Mouse (Mus musculus) lung, embryonic 15.5 days (tissue): ENCODE measurements around the gene Arhgef38. TPM values are rescaled to one million over a fixed set of nuclear protein-coding genes. Genes with fewer than 3 reads are reported as not detected.
A peak's percentile ranks its signal among the peaks of the same experiment; 100 is the strongest.

ENCODE experiments used
- ATAC-seq: fragments of 200-750 bp; cut with Nextera tagmentation; 2 replicates; pipeline ENCODE4 v1.8.0; 2017; ENCODE audit warnings: moderate number of reproducible peaks, borderline replicate concordance; ENCODE audit not compliant: low FRiP score, low TSS enrichment; ENCODE audit errors: extremely low read depth
- H3K27ac ChIP-seq: fragments of 300-500 bp; sonication (generic); 2 replicates; pipeline ENCODE4 v1.5.1; 2015; ENCODE audit warnings: moderate library complexity, mild to moderate bottlenecking, inconsistent platforms
- H3K27me3 ChIP-seq: fragments of 300-500 bp; sonication (generic); 2 replicates; pipeline ENCODE4 v1.6.1; 2015; ENCODE audit warnings: inconsistent platforms
- H3K36me3 ChIP-seq: fragments of 300-500 bp; sonication (generic); 2 replicates; pipeline ENCODE4 v1.6.1; 2015; ENCODE audit warnings: inconsistent platforms
- H3K4me1 ChIP-seq: fragments of 300-500 bp; sonication (generic); 2 replicates; pipeline ENCODE4 v1.6.1; 2015; ENCODE audit warnings: inconsistent platforms
- H3K4me2 ChIP-seq: fragments of 300-500 bp; sonication (generic); 2 replicates; pipeline ENCODE4 v1.6.1; 2015; ENCODE audit warnings: inconsistent platforms, mild to moderate bottlenecking, moderate library complexity
- H3K4me3 ChIP-seq: fragments of 300-500 bp; sonication (generic); 2 replicates; pipeline ENCODE4 v1.5.1; 2015; ENCODE audit warnings: mild to moderate bottlenecking, inconsistent platforms
- H3K9ac ChIP-seq: fragments of 300-500 bp; sonication (generic); 2 replicates; pipeline ENCODE4 v1.6.1; 2015; ENCODE audit warnings: inconsistent platforms
- H3K9me3 ChIP-seq: fragments of 300-500 bp; sonication (generic); 2 replicates; pipeline ENCODE4 v1.6.1; 2016; ENCODE audit warnings: inconsistent platforms
- WGBS: fragments of 180-500 bp; shearing (Covaris S2); methylation state at CpG from one replicate; pipeline ENCODE4 v1.1.7; 2015; 5-methylcytosine and 5-hydroxymethylcytosine counted together
- polyA plus RNA-seq: library from polyadenylated mRNA; unstranded; fragments of >200 nt; fragmentation: Nextera tagmentation; extraction: Ambion mirVana; gene quantifications from 2 replicates; pipeline ENCODE4 v1.2.1, GENCODE M21; 2015

The Arhgef38 gene
- polyA plus RNA-seq, 1 experiment from 2014 or later: 1.1 TPM

- no peak overlapping the region for H3K9ac ChIP-seq
- no peak overlapping the region for H3K4me2 ChIP-seq
- ATAC-seq: no peak
- no peaks in the 10 kb centered on the region for H3K4me1 ChIP-seq
- H3K27ac ChIP-seq: no peak overlapping the region
- H3K9me3 ChIP-seq: no peaks in the 10 kb centered on the region
- no peak overlapping the region for H3K4me3 ChIP-seq
- 85% methylated on average over 4 of the region's 4 CpGs for WGBS
- peaks cover 33% of the 10 kb centered on the region for H3K36me3 ChIP-seq
- no peaks in the 10 kb centered on the region for H3K27me3 ChIP-seq
Observed at GRCm38 (mm10) chr3:133109844-133110243, 124.9 kb downstream of the Arhgef38 start.

- no peaks in the 10 kb centered on the region for H3K27me3 ChIP-seq
- 84% methylated on average over 4 of the region's 4 CpGs for WGBS
- H3K36me3 ChIP-seq: peaks cover 39% of the 10 kb centered on the region
- H3K4me2 ChIP-seq: no peak overlapping the region
- H3K9me3 ChIP-seq: no peaks in the 10 kb centered on the region
- no peaks in the 10 kb centered on the region for H3K4me1 ChIP-seq
- H3K9ac ChIP-seq: no peak overlapping the region
- H3K4me3 ChIP-seq: no peak overlapping the region
- H3K27ac ChIP-seq: no peak overlapping the region
- ATAC-seq: no peak
Observed at GRCm38 (mm10) chr3:133108731-133109130, 126.0 kb downstream of the Arhgef38 start.

GRCm38 (mm10) chr3:133104436-133104835 lies 130.3 kb downstream of the Arhgef38 start:
- WGBS: 82% methylated on average over 3 of the region's 3 CpGs
- Histone ChIP-seq H3K9ac (no peak overlapping the region), H3K9me3 (no peaks in the 10 kb centered on the region), H3K4me1 (no peaks in the 10 kb centered on the region), H3K27me3 (no peaks in the 10 kb centered on the region), H3K4me3 (no peak overlapping the region), H3K4me2 (no peak overlapping the region), H3K27ac (no peak overlapping the region), H3K36me3 (peaks cover 59% of the 10 kb centered on the region)
- no peak for ATAC-seq

- WGBS: 79% methylated on average over 3 of the region's 3 CpGs
- Histone ChIP-seq H3K27ac (no peak overlapping the region), H3K4me1 (no peaks in the 10 kb centered on the region), H3K36me3 (peaks cover 58% of the 10 kb centered on the region), H3K9me3 (no peaks in the 10 kb centered on the region), H3K4me3 (no peak overlapping the region), H3K27me3 (no peaks in the 10 kb centered on the region), H3K4me2 (no peak overlapping the region), H3K9ac (no peak overlapping the region)
- no peak for ATAC-seq
Observed at GRCm38 (mm10) chr3:133103768-133104167, 131.0 kb downstream of the Arhgef38 start.

GRCm38 (mm10) chr3:133098909-133099308 lies 135.8 kb downstream of the Arhgef38 start:
- ATAC-seq: no peak
- Histone ChIP-seq H3K9me3 (no peaks in the 10 kb centered on the region), H3K4me1 (0 out of 2 replicates have a peak, but pooled peaks cover 2% of the 10 kb centered on the region), H3K4me3 (no peak overlapping the region), H3K27me3 (no peaks in the 10 kb centered on the region), H3K27ac (no peak overlapping the region), H3K4me2 (no peak overlapping the region), H3K36me3 (peaks cover 39% of the 10 kb centered on the region), H3K9ac (no peak overlapping the region)
- WGBS: 73% methylated on average over 2 of the region's 2 CpGs

- Histone ChIP-seq H3K36me3 (peaks cover 33% of the 10 kb centered on the region), H3K27me3 (no peaks in the 10 kb centered on the region), H3K4me2 (no peak overlapping the region), H3K9me3 (no peaks in the 10 kb centered on the region), H3K9ac (no peak overlapping the region), H3K4me3 (no peak overlapping the region), H3K27ac (no peak overlapping the region), H3K4me1 (peaks cover 6% of the 10 kb centered on the region; the same call in 1 of the 2 replicates)
- ATAC-seq: no peak
- WGBS: 89% methylated on average over 4 of the region's 4 CpGs
Observed at GRCm38 (mm10) chr3:133098336-133098735, 136.4 kb downstream of the Arhgef38 start.

- H3K36me3 ChIP-seq: peaks cover 33% of the 10 kb centered on the region
- WGBS: 92% methylated on average over 6 of the region's 6 CpGs
Observed at GRCm38 (mm10) chr3:133097936-133098335, 136.8 kb downstream of the Arhgef38 start.

GRCm38 (mm10) chr3:133094305-133094704 lies 140.4 kb downstream of the Arhgef38 start:
- WGBS: 20% methylated on average over 1 of the region's 1 CpGs
- ATAC-seq: no peak
- peaks cover 14% of the 10 kb centered on the region for H3K36me3 ChIP-seq

More at GRCm38 (mm10) chr3:133097936-133098335, 136.8 kb downstream of the Arhgef38 start:
- H3K4me2 ChIP-seq: no peak overlapping the region
- no peaks in the 10 kb centered on the region for H3K27me3 ChIP-seq
- no peak overlapping the region for H3K27ac ChIP-seq
- peaks cover 10% of the 10 kb centered on the region; the same call in 1 of the 2 replicates for H3K4me1 ChIP-seq
- H3K9ac ChIP-seq: no peak overlapping the region
- no peak for ATAC-seq
- no peaks in the 10 kb centered on the region for H3K9me3 ChIP-seq
- no peak overlapping the region for H3K4me3 ChIP-seq

GRCm38 (mm10) chr3:133092936-133093335 lies 141.8 kb downstream of the Arhgef38 start:
- WGBS: 75% methylated on average over 1 of the region's 1 CpGs
- peak overlapping the region; percentile 58 for H3K4me2 ChIP-seq
- H3K9me3 ChIP-seq: no peaks in the 10 kb centered on the region
- H3K9ac ChIP-seq: peak overlapping the region; percentile 95; the same call in 1 of the 2 replicates
- peaks cover 3% of the 10 kb centered on the region; the same call in 1 of the 2 replicates for H3K36me3 ChIP-seq
- peaks cover 15% of the 10 kb centered on the region for H3K4me1 ChIP-seq
- no peak overlapping the region for H3K27ac ChIP-seq
- no peaks in the 10 kb centered on the region for H3K27me3 ChIP-seq
- no peak for ATAC-seq
- H3K4me3 ChIP-seq: peak overlapping the region; percentile 88

More at GRCm38 (mm10) chr3:133094305-133094704, 140.4 kb downstream of the Arhgef38 start:
- peaks cover 15% of the 10 kb centered on the region for H3K4me1 ChIP-seq
- H3K27me3 ChIP-seq: no peaks in the 10 kb centered on the region
- H3K27ac ChIP-seq: no peak overlapping the region
- H3K4me3 ChIP-seq: no peak overlapping the region
- H3K9ac ChIP-seq: no peak overlapping the region
- H3K4me2 ChIP-seq: no peak overlapping the region
- no peaks in the 10 kb centered on the region for H3K9me3 ChIP-seq

GRCm38 (mm10) chr3:133092274-133092853 lies 142.4 kb downstream of the Arhgef38 start:
- peaks cover 15% of the 10 kb centered on the region for H3K4me1 ChIP-seq
- H3K27ac ChIP-seq: peak overlapping the region; percentile 99
- H3K4me3 ChIP-seq: peak overlapping the region; percentile 88
- under 1% methylated on average over 7 of the region's 7 CpGs for WGBS
- no peaks in the 10 kb centered on the region for H3K9me3 ChIP-seq
- no peak for ATAC-seq
- H3K9ac ChIP-seq: peak overlapping the region; percentile 95
- no peaks in the 10 kb centered on the region for H3K27me3 ChIP-seq
- H3K36me3 ChIP-seq: no peaks in the 10 kb centered on the region
- peak overlapping the region; percentile 58 for H3K4me2 ChIP-seq

GRCm38 (mm10) chr3:133091664-133092273 lies 143.0 kb downstream of the Arhgef38 start, which contains the start of the genes Ints12 and Gstcd:
Gene Ints12 (plus strand): TSS chr3:133091840.
Gene Gstcd (minus strand): TSS chr3:133092033.
- H3K4me3 ChIP-seq: peak within 1 kb of the TSS; percentile 88
- H3K9me3 ChIP-seq: no peaks in the 10 kb centered on the region
- no peaks in the 10 kb centered on the region for H3K27me3 ChIP-seq
- under 1% methylated on average over 46 of the region's 53 CpGs for WGBS
- no peaks in the 10 kb centered on the region for H3K36me3 ChIP-seq
- H3K4me2 ChIP-seq: peak within 1 kb of the TSS; percentile 71
- H3K9ac ChIP-seq: peak within 1 kb of the TSS; percentile 95
- H3K4me1 ChIP-seq: peaks cover 15% of the 10 kb centered on the region
- ATAC-seq: peak; percentile 97
- H3K27ac ChIP-seq: peak within 1 kb of the TSS; percentile 99

- Histone ChIP-seq H3K4me3 (peak overlapping the region; percentile 88), H3K9ac (peak overlapping the region; percentile 95), H3K9me3 (no peaks in the 10 kb centered on the region), H3K27me3 (no peaks in the 10 kb centered on the region), H3K36me3 (no peaks in the 10 kb centered on the region), H3K4me1 (peaks cover 15% of the 10 kb centered on the region), H3K27ac (peak overlapping the region; percentile 99), H3K4me2 (peak overlapping the region; percentile 71)
- WGBS: under 1% methylated on average over 35 of the region's 44 CpGs
- peak; percentile 81 for ATAC-seq
Observed at GRCm38 (mm10) chr3:133091121-133091663, 143.6 kb downstream of the Arhgef38 start.
